Mouse (Mus musculus) spleen, adult 2 months (tissue): ENCODE measurements around the gene Dupd1. TPM values are rescaled to one million over a fixed set of nuclear protein-coding genes. Genes with fewer than 3 reads are reported as not detected.

Source experiments
- DNase-seq, 2 experiments: peaks; one replicate each; pipeline versions ENCODE4 v3.0.0 to v3.0.0-alpha.2; 2012 to 2021; ENCODE audit warnings: low spot score in 2 of 2, low read depth in 1 of 2
- H3K27ac ChIP-seq: fragments of 200-500 bp; 2 replicates; pipeline ENCODE4 v1.5.1; 2012; ENCODE audit warnings: low read length, inconsistent platforms; ENCODE audit not compliant: insufficient read depth
- H3K27me3 ChIP-seq: fragments of 200-500 bp; 2 replicates; pipeline ENCODE4 v1.6.1; 2012; ENCODE audit warnings: mild to moderate bottlenecking, moderate library complexity, low read length, inconsistent platforms; ENCODE audit not compliant: control insufficient read depth, insufficient read depth
- H3K36me3 ChIP-seq: fragments of 200-500 bp; 2 replicates; pipeline ENCODE4 v1.6.1; 2012; ENCODE audit warnings: mild to moderate bottlenecking, low read length, inconsistent platforms; ENCODE audit not compliant: control insufficient read depth, insufficient read depth
- H3K4me1 ChIP-seq: fragments of 200-500 bp; 2 replicates; pipeline ENCODE4 v1.6.1; 2011; ENCODE audit warnings: inconsistent platforms; ENCODE audit not compliant: control insufficient read depth, insufficient read depth, insufficient read length
- H3K4me3 ChIP-seq: fragments of 200-500 bp; 2 replicates; pipeline ENCODE4 v1.5.1; 2011; ENCODE audit warnings: mild to moderate bottlenecking, inconsistent platforms; ENCODE audit not compliant: insufficient read depth, insufficient read length; ENCODE audit errors: extremely low read depth
- CTCF ChIP-seq: fragments of 200-500 bp; IDR thresholded peaks from 2 replicates; pipeline ENCODE4 v1.5.1; 2011; ENCODE audit warnings: mild to moderate bottlenecking, inconsistent platforms; ENCODE audit not compliant: insufficient read depth, insufficient read length, insufficient replicate concordance; ENCODE audit errors: extremely low read depth
- POLR2A ChIP-seq: fragments of 200-500 bp; IDR thresholded peaks from 2 replicates; pipeline ENCODE4 v1.6.1; 2011; ENCODE audit warnings: low read depth, low read length, inconsistent platforms
- WGBS: fragments of 180-500 bp; shearing (Covaris S2); methylation state at CpG from one replicate; pipeline ENCODE4 v1.1.7; 2018; 5-methylcytosine and 5-hydroxymethylcytosine counted together
- polyA plus RNA-seq: library from polyadenylated mRNA; depleted of rRNA; stranded (reverse); fragments of >200 nt; gene quantifications from 2 replicates; pipeline ENCODE4 v1.2.3, GENCODE M21; 2012

Dupd1 gene
- polyA plus RNA-seq, 1 experiment, result not detected

GRCm38 (mm10) chr14:21750008-21750880 lies 35.9 kb upstream of the Dupd1 start, which contains the start of gene Samd8:
TSS of gene Samd8 (plus strand) at chr14:21750531.
- Histone ChIP-seq H3K36me3 (no peaks in the 10 kb centered on the region), H3K4me1 (peaks cover 3% of the 10 kb centered on the region; the same call in 1 of the 2 replicates), H3K27me3 (no peaks in the 10 kb centered on the region), H3K4me3 (peak within 1 kb of the TSS; percentile 97), H3K27ac (peak within 1 kb of the TSS; percentile 83)
- peak; percentile 63 to 70 for DNase-seq
- TF ChIP-seq POLR2A (peak; percentile 53), CTCF (no peak)
- WGBS, result 6% methylated on average over 52 of the region's 52 CpGs

GRCm38 (mm10) chr14:21748142-21748870 lies 33.9 kb upstream of the Dupd1 start:
- no peak overlapping the region for H3K27ac ChIP-seq
- WGBS, result 44% methylated on average over 15 of the region's 15 CpGs
- DNase-seq, result no peak
- TF ChIP-seq POLR2A, result no peak
- TF ChIP-seq CTCF, result no peak
- H3K4me3 ChIP-seq, result no peak overlapping the region
- H3K27me3 ChIP-seq, result no peaks in the 10 kb centered on the region
- peaks cover 3% of the 10 kb centered on the region; the same call in 1 of the 2 replicates for H3K4me1 ChIP-seq
- H3K36me3 ChIP-seq, result no peaks in the 10 kb centered on the region

GRCm38 (mm10) chr14:21747436-21748141 lies 33.2 kb upstream of the Dupd1 start:
- peaks cover 3% of the 10 kb centered on the region; the same call in 1 of the 2 replicates for H3K4me1 ChIP-seq
- no peak for DNase-seq
- no peaks in the 10 kb centered on the region for H3K36me3 ChIP-seq
- 67% methylated on average over 14 of the region's 14 CpGs for WGBS
- TF ChIP-seq POLR2A, result no peak
- no peaks in the 10 kb centered on the region for H3K27me3 ChIP-seq
- no peak overlapping the region for H3K27ac ChIP-seq
- no peak overlapping the region for H3K4me3 ChIP-seq

- DNase-seq, result no peak
- TF ChIP-seq CTCF (no peak), POLR2A (no peak)
- Histone ChIP-seq H3K4me3 (no peak overlapping the region), H3K27me3 (no peaks in the 10 kb centered on the region), H3K36me3 (no peaks in the 10 kb centered on the region), H3K27ac (no peak overlapping the region), H3K4me1 (peaks cover 3% of the 10 kb centered on the region; the same call in 1 of the 2 replicates)
- WGBS, result 94% methylated on average over 2 of the region's 2 CpGs
Observed at GRCm38 (mm10) chr14:21746846-21747245, 32.5 kb upstream of the Dupd1 start.

- TF ChIP-seq CTCF (no peak), POLR2A (no peak)
- Histone ChIP-seq H3K36me3 (no peaks in the 10 kb centered on the region), H3K27me3 (no peaks in the 10 kb centered on the region), H3K4me3 (no peak overlapping the region), H3K27ac (no peak overlapping the region), H3K4me1 (peaks cover 3% of the 10 kb centered on the region; the same call in 1 of the 2 replicates)
- WGBS, result 90% methylated on average over 8 of the region's 8 CpGs
- no peak for DNase-seq
Observed at GRCm38 (mm10) chr14:21746251-21746650, 31.9 kb upstream of the Dupd1 start.

GRCm38 (mm10) chr14:21745149-21745548 lies 30.8 kb upstream of the Dupd1 start:
- H3K4me3 ChIP-seq, result no peak overlapping the region
- 54% methylated on average over 5 of the region's 5 CpGs for WGBS
- no peaks in the 10 kb centered on the region for H3K27me3 ChIP-seq
- no peak for DNase-seq
- TF ChIP-seq CTCF (no peak), POLR2A (no peak)
- no peaks in the 10 kb centered on the region for H3K36me3 ChIP-seq
- peaks cover 2% of the 10 kb centered on the region; the same call in 1 of the 2 replicates for H3K4me1 ChIP-seq
- no peak overlapping the region for H3K27ac ChIP-seq
